Mouse (Mus musculus) forebrain, embryonic 11.5 days (tissue): ENCODE measurements around the gene Ints4. TPM values are rescaled to one million over a fixed set of nuclear protein-coding genes. Genes with fewer than 3 reads are reported as not detected.
"Not testable (repeated sequence)": the region's sequence is repeated elsewhere in the genome, so short reads cannot be mapped to it uniquely, and the experiment has no call there.

Experiments
- ATAC-seq: fragments of 200-750 bp; cut with Nextera tagmentation; replicated peaks from 2 replicates; pipeline ENCODE4 v1.8.0; 2017; ENCODE audit warnings: moderate TSS enrichment; ENCODE audit not compliant: low FRiP score
- DNase-seq: peaks from one replicate; pipeline ENCODE4 v3.0.0-alpha.2; 2017; ENCODE audit warnings: low spot score
- H3K27ac ChIP-seq: fragments of 300-500 bp; sonication (generic); 2 replicates; pipeline ENCODE4 v1.5.1; 2014; ENCODE audit warnings: low read depth, low read length
- H3K27me3 ChIP-seq: fragments of 300-500 bp; sonication (generic); 2 replicates; pipeline ENCODE4 v1.6.1; 2014; ENCODE audit warnings: mild to moderate bottlenecking, low read length, mixed read lengths; ENCODE audit not compliant: control insufficient read depth, insufficient read depth
- H3K36me3 ChIP-seq: fragments of 300-500 bp; sonication (generic); 2 replicates; pipeline ENCODE4 v1.6.1; 2014; ENCODE audit warnings: mild to moderate bottlenecking, low read length, moderate library complexity, mixed read lengths; ENCODE audit not compliant: control insufficient read depth, insufficient read depth
- H3K4me1 ChIP-seq: fragments of 300-500 bp; sonication (generic); replicated peaks from 2 replicates; pipeline ENCODE4 v1.6.1; 2014; ENCODE audit warnings: low read length, mixed read lengths; ENCODE audit not compliant: control insufficient read depth, insufficient read depth
- H3K4me2 ChIP-seq: fragments of 300-500 bp; sonication (generic); 2 replicates; pipeline ENCODE4 v1.6.1; 2014; ENCODE audit warnings: low read depth, mild to moderate bottlenecking, low read length, moderate library complexity, mixed read lengths; ENCODE audit not compliant: severe bottlenecking
- H3K4me3 ChIP-seq: fragments of 300-500 bp; sonication (generic); 2 replicates; pipeline ENCODE4 v1.5.1; 2014; ENCODE audit warnings: low read depth, low read length
- H3K9ac ChIP-seq: fragments of 300-500 bp; sonication (generic); 2 replicates; pipeline ENCODE4 v1.6.1; 2014; ENCODE audit warnings: low read length
- H3K9me3 ChIP-seq: fragments of 300-500 bp; sonication (generic); 2 replicates; pipeline ENCODE4 v1.6.1; 2016; ENCODE audit warnings: low read length, mixed read lengths; ENCODE audit not compliant: control insufficient read depth
- WGBS: fragments of 180-500 bp; shearing (Covaris S2); extraction: QIAGEN DNeasy Blood & Tissue Kit; methylation state at CpG from one replicate; pipeline ENCODE4 v1.1.7; 2014; 5-methylcytosine and 5-hydroxymethylcytosine counted together
- polyA plus RNA-seq: library from polyadenylated mRNA; unstranded; fragments of >200 nt; fragmentation: Nextera tagmentation; extraction: Ambion mirVana; gene quantifications from 2 replicates; pipeline ENCODE4 v1.2.1, GENCODE M21; 2014

Gene Ints4
- polyA plus RNA-seq = 63.4 and 71.5 TPM in 2 replicates

GRCm38 (mm10) chr7:97480821-97481339 lies at the start of gene Ints4:
Ints4 (plus strand) TSS chr7:97480956.
- H3K9me3 ChIP-seq = no peaks in the 10 kb centered on the region
- peaks cover 4% of the 10 kb centered on the region for H3K4me1 ChIP-seq
- peak within 1 kb of the TSS; percentile 64 for H3K9ac ChIP-seq
- H3K27ac ChIP-seq = peak within 1 kb of the TSS; percentile 42; the same call in 1 of the 2 replicates
- H3K27me3 ChIP-seq = no peaks in the 10 kb centered on the region
- DNase-seq (peak; percentile 93), ATAC-seq (peak; percentile 100)
- H3K4me2 ChIP-seq = peak within 1 kb of the TSS; percentile 88
- H3K36me3 ChIP-seq = peaks cover 3% of the 10 kb centered on the region; the same call in 1 of the 2 replicates
- peak within 1 kb of the TSS; percentile 58 for H3K4me3 ChIP-seq
- WGBS = under 1% methylated on average over 24 of the region's 24 CpGs

- ATAC-seq, H3K4me3 ChIP-seq, H3K27me3 ChIP-seq, H3K36me3 ChIP-seq, H3K9me3 ChIP-seq, H3K9ac ChIP-seq, H3K4me2 ChIP-seq, DNase-seq, H3K4me1 ChIP-seq, H3K27ac ChIP-seq: not testable (repeated sequence)
- 66% methylated on average over 3 of the region's 3 CpGs for WGBS
These were observed 47.2 kb upstream of the Ints4 start for GRCm38 (mm10) chr7:97433517-97433916.

- peaks cover 3% of the 10 kb centered on the region; the same call in 1 of the 2 replicates for H3K4me1 ChIP-seq
- H3K27me3 ChIP-seq = no peaks in the 10 kb centered on the region
- H3K27ac ChIP-seq = no peak overlapping the region
- no peak overlapping the region for H3K4me3 ChIP-seq
- WGBS = 85% methylated on average over 10 of the region's 10 CpGs
- no peaks in the 10 kb centered on the region for H3K9me3 ChIP-seq
- no peak overlapping the region for H3K4me2 ChIP-seq
- ATAC-seq = no peak
- no peak overlapping the region for H3K9ac ChIP-seq
- no peaks in the 10 kb centered on the region for H3K36me3 ChIP-seq
- DNase-seq = no peak
These were observed 46.2 kb upstream of the Ints4 start for GRCm38 (mm10) chr7:97434517-97434916.

GRCm38 (mm10) chr7:97438986-97439385 lies 41.8 kb upstream of the Ints4 start:
- Histone ChIP-seq H3K4me3 (no peak overlapping the region), H3K9ac (no peak overlapping the region), H3K27me3 (no peaks in the 10 kb centered on the region), H3K4me2 (no peak overlapping the region), H3K36me3 (no peaks in the 10 kb centered on the region), H3K27ac (no peak overlapping the region), H3K9me3 (no peaks in the 10 kb centered on the region; the same call in 1 of the 2 replicates), H3K4me1 (no peaks in the 10 kb centered on the region)
- ATAC-seq = no peak
- no peak for DNase-seq

GRCm38 (mm10) chr7:97446171-97446925 lies 34.4 kb upstream of the Ints4 start:
- Histone ChIP-seq H3K4me3 (no peak overlapping the region), H3K36me3 (no peaks in the 10 kb centered on the region), H3K4me1 (no peaks in the 10 kb centered on the region), H3K4me2 (no peak overlapping the region), H3K9me3 (no peaks in the 10 kb centered on the region; the same call in 1 of the 2 replicates), H3K9ac (no peak overlapping the region), H3K27me3 (no peaks in the 10 kb centered on the region), H3K27ac (peak overlapping the region; percentile 81)
- 45% methylated on average over 6 of the region's 6 CpGs for WGBS
- peak; percentile 86 for ATAC-seq
- DNase-seq = peak; percentile 70

GRCm38 (mm10) chr7:97447050-97447531 lies 33.7 kb upstream of the Ints4 start:
- no peaks in the 10 kb centered on the region for H3K36me3 ChIP-seq
- H3K27ac ChIP-seq = peak overlapping the region; percentile 81
- no peak overlapping the region for H3K4me3 ChIP-seq
- 63% methylated on average over 6 of the region's 6 CpGs for WGBS
- no peak for DNase-seq
- H3K9ac ChIP-seq = no peak overlapping the region
- no peak overlapping the region for H3K4me2 ChIP-seq
- H3K4me1 ChIP-seq = no peaks in the 10 kb centered on the region
- ATAC-seq = peak; percentile 60; the same call in 1 of the 2 replicates
- H3K27me3 ChIP-seq = no peaks in the 10 kb centered on the region
- no peaks in the 10 kb centered on the region; the same call in 1 of the 2 replicates for H3K9me3 ChIP-seq

- ATAC-seq, H3K4me1 ChIP-seq, H3K9me3 ChIP-seq, DNase-seq, H3K27me3 ChIP-seq, H3K27ac ChIP-seq, H3K4me2 ChIP-seq, H3K9ac ChIP-seq, H3K4me3 ChIP-seq, H3K36me3 ChIP-seq: not testable (repeated sequence)
- WGBS = 83% methylated on average over 2 of the region's 2 CpGs
These were observed 29.7 kb upstream of the Ints4 start, which contains the start of gene Kctd14 for GRCm38 (mm10) chr7:97451023-97451422. Kctd14 (plus strand) TSS chr7:97451323.

- H3K36me3 ChIP-seq = no peaks in the 10 kb centered on the region
- H3K9me3 ChIP-seq = no peaks in the 10 kb centered on the region; the same call in 1 of the 2 replicates
- no peaks in the 10 kb centered on the region for H3K27me3 ChIP-seq
- no peak for ATAC-seq
- no peak overlapping the region for H3K4me3 ChIP-seq
- no peak overlapping the region for H3K27ac ChIP-seq
- WGBS = 83% methylated on average over 6 of the region's 6 CpGs
- 0 out of 2 replicates have a peak, but pooled peaks cover 3% of the 10 kb centered on the region for H3K4me1 ChIP-seq
- H3K4me2 ChIP-seq = no peak overlapping the region
- DNase-seq = no peak
- no peak overlapping the region for H3K9ac ChIP-seq
These were observed 28.6 kb upstream of the Ints4 start for GRCm38 (mm10) chr7:97452196-97452595.
